Comparison of ENCODE assay signal across 27 mouse cellular contexts in genomic region chr8:88144041-88144440, GRCm38 (mm10). TPM values are rescaled to one million over a fixed set of nuclear protein-coding genes. Genes with fewer than 3 reads are reported as not detected.
DNase-seq lines count a peak whose midpoint lies in the region; ATAC-seq and TF ChIP-seq lines count a peak whose summit lies in the region.
"Had no signal": no experiment of that assay in that cellular context is flagged by ENCODE, and none has a peak within 500 bp of the region (broad histone marks: within the 10 kb centered on the region; RNA-seq: fewer than 3 reads in every experiment).

No protein-coding gene starts in this region.

- no peak overlapping the region for H3K4me2 ChIP-seq in forebrain, embryonic 14.5 days (ENCODE audit: low read length)
- H3K4me2 ChIP-seq: embryonic facial prominence, embryonic 13.5 days; embryonic facial prominence, embryonic 15.5 days; forebrain, embryonic 12.5 days; forebrain, embryonic 15.5 days had no signal

- H3K27ac ChIP-seq in MEL (ENCODE audit: control insufficient read depth, low read depth, low read length), result no peak overlapping the region
- H3K27ac ChIP-seq in forebrain, embryonic 14.5 days (ENCODE audit: low read depth, low read length), result no peak overlapping the region
- H3K27ac ChIP-seq: embryonic facial prominence, embryonic 13.5 days; embryonic facial prominence, embryonic 15.5 days; forebrain, embryonic 10.5 days; forebrain, embryonic 12.5 days; forebrain, embryonic 15.5 days had no signal

- 93% methylated on average over 5 of the region's 5 CpGs for WGBS in forebrain, embryonic 14.5 days

- no peaks in the 10 kb centered on the region for H3K27me3 ChIP-seq in MEL (ENCODE audit: control insufficient read depth in 1 of 2, insufficient read depth in 2 of 2, low read length in 2 of 2)
- no peaks in the 10 kb centered on the region for H3K27me3 ChIP-seq in forebrain, embryonic 14.5 days (replicated peaks; ENCODE audit: control insufficient read depth, insufficient read depth, low read length)
- H3K27me3 ChIP-seq: CH12.LX; embryonic facial prominence, embryonic 13.5 days; embryonic facial prominence, embryonic 15.5 days; forebrain, embryonic 12.5 days; forebrain, embryonic 15.5 days; Patski had no signal

- TF ChIP-seq EP300 in MEL (IDR thresholded peaks at IDR 0.05; ENCODE audit: low read depth in 1 of 2, low read length in 2 of 2), result 0 out of 4 replicates have a peak, but pooled peaks of 1 of the 2 experiments have one; percentile 9

- H3K36me3 ChIP-seq in MEL (ENCODE audit: control insufficient read depth in 1 of 2, insufficient read depth in 2 of 2, low read length in 2 of 2), result peaks cover 28 to 31% of the 10 kb centered on the region in 2 experiments
- H3K36me3 ChIP-seq in forebrain, embryonic 14.5 days (ENCODE audit: control insufficient read depth, insufficient read depth, low read length), result peaks cover 56% of the 10 kb centered on the region

- DNase-seq in cerebellum, adult 18-20 months, result peak; percentile 28 to 30
- DNase-seq in cerebellum, adult 11 months, result no peak
- DNase-seq in cerebellum, postnatal 36 days, result peak; percentile 29 to 33
- DNase-seq in cerebellum, postnatal 4 days (ENCODE audit: low spot score in 2 of 2), result no peak
- DNase-seq in MEL (ENCODE audit: low read depth, low spot score), result peak; percentile 79
- DNase-seq in brain, adult 2 months (ENCODE audit: low read depth, low spot score), result peak; percentile 35
- DNase-seq in forebrain, embryonic 14.5 days (ENCODE audit: low spot score), result no peak
- no peak for DNase-seq in neural tube, embryonic 10.5 days (ENCODE audit: extremely low spot score, low spot score)
- DNase-seq: adrenal gland, adult 8-10 months; adrenal gland, postnatal 14 days; adrenal gland, postnatal 36 days; B cell, adult 2 months; cerebellum, adult 11-12 months; cerebellum, adult 8-10 months; embryo, embryonic 11 days; forebrain, postnatal 0 days had no signal

- no peak for TF ChIP-seq CTCF in MEL (IDR thresholded peaks at IDR 0.05 in 2 of 3, conservative IDR thresholded peaks at IDR 0.05 in 1 of 3; ENCODE audit: control insufficient read depth in 1 of 3, insufficient read depth in 1 of 3, low read depth in 2 of 3, low read length in 3 of 3, poor library complexity in 1 of 3, severe bottlenecking in 1 of 3)

- no peak for TF ChIP-seq POLR2A in MEL (IDR thresholded peaks at IDR 0.05; ENCODE audit: control insufficient read depth in 1 of 2, insufficient read depth in 1 of 2, low read depth in 1 of 2, low read length in 2 of 2, poor library complexity in 1 of 2)

- H3K4me1 ChIP-seq in MEL (ENCODE audit: control insufficient read depth in 1 of 2, insufficient read depth in 2 of 2, low read length in 2 of 2), result peaks cover 0 to under 1% of the 10 kb centered on the region in 2 experiments; a peak in 2 of 4 replicates
- no peaks in the 10 kb centered on the region for H3K4me1 ChIP-seq in forebrain, embryonic 14.5 days (ENCODE audit: control insufficient read depth, insufficient read depth, low read length)

- TF ChIP-seq RAD21 in MEL (IDR thresholded peaks at IDR 0.05; ENCODE audit: low read depth, low read length), result no peak

- H3K9ac ChIP-seq in MEL (ENCODE audit: control insufficient read depth, low read depth, low read length, poor library complexity, severe bottlenecking), result no peak overlapping the region
- H3K9ac ChIP-seq in forebrain, embryonic 14.5 days (ENCODE audit: low read length), result no peak overlapping the region
- H3K9ac ChIP-seq: embryonic facial prominence, embryonic 13.5 days; embryonic facial prominence, embryonic 15.5 days; forebrain, embryonic 12.5 days; forebrain, embryonic 15.5 days; forebrain, postnatal 0 days had no signal

- H3K4me3 ChIP-seq in MEL (ENCODE audit: control insufficient read depth in 1 of 2, insufficient read depth in 1 of 2, low read depth in 2 of 2, low read length in 2 of 2), result no peak overlapping the region
- H3K4me3 ChIP-seq in forebrain, embryonic 14.5 days (ENCODE audit: low read depth, low read length), result no peak overlapping the region
- H3K4me3 ChIP-seq: embryonic facial prominence, embryonic 13.5 days; embryonic facial prominence, embryonic 15.5 days; erythroblast, embryonic 14.5 days; forebrain, embryonic 10.5 days; forebrain, embryonic 12.5 days; forebrain, embryonic 15.5 days had no signal

- ATAC-seq in forebrain, embryonic 14.5 days, result no peak
- ATAC-seq: activated CD4-positive, CD25-positive, alpha-beta regulatory T cell, adult 4 months; CD4-positive, CD25-positive, alpha-beta regulatory T cell, adult 4 months; forebrain, embryonic 15.5 days; forebrain, postnatal 0 days; Patski had no signal

- H3K79me2 ChIP-seq in MEL (ENCODE audit: control insufficient read depth, insufficient read depth, low read length, poor library complexity), result peaks cover 23% of the 10 kb centered on the region

- no peaks in the 10 kb centered on the region for H3K9me3 ChIP-seq in MEL (replicated peaks; ENCODE audit: insufficient read depth, low read length)
- no peaks in the 10 kb centered on the region for H3K9me3 ChIP-seq in forebrain, embryonic 14.5 days (replicated peaks; ENCODE audit: control insufficient read depth, low read length)
- H3K9me3 ChIP-seq: embryonic facial prominence, embryonic 13.5 days; embryonic facial prominence, embryonic 15.5 days; forebrain, embryonic 10.5 days; forebrain, embryonic 12.5 days; forebrain, embryonic 15.5 days; G1E had no signal

TF ChIP-seq in MEL, 35 proteins besides CTCF, POLR2A, EP300 and RAD21:
- TF ChIP-seq CHD1 (IDR thresholded peaks at IDR 0.05; ENCODE audit: low read depth, low read length) (no peak), SIN3A (IDR thresholded peaks at IDR 0.05; ENCODE audit: low read length) (no peak), RCOR1 (IDR thresholded peaks at IDR 0.05; ENCODE audit: low read depth, low read length) (no peak)

RNA-seq across cellular contexts. Expression of gene Heatr3, which starts 6.4 kb away (rescaled TPM):
- total RNA-seq in MEL (2012; rRNA removed), result 52.9 and 60.3 TPM in 2 replicates
- 10 to 100 TPM in 1 of 2 experiments, not detected in 1; 59.6 TPM for polyA plus RNA-seq in MEL (2012; ENCODE audit: insufficient read depth in 1 of 2, insufficient read length in 2 of 2, low read depth in 1 of 2, low replicate concordance in 2 of 2, missing spikeins in 1 of 2)
- 30.2 and 34.1 TPM in 2 replicates for polyA plus RNA-seq in forebrain, embryonic 14.5 days (2014; fragmentation: Nextera tagmentation; extraction: Ambion mirVana)

RNA-seq across cellular contexts. Expression of gene Cnep1r1, which starts 25.5 kb away (rescaled TPM):
- 12.1 and 12.8 TPM in 2 replicates for total RNA-seq in MEL (2012; rRNA removed)
- 10 to 100 TPM in 1 of 2 experiments, not detected in 1; 31.2 TPM for polyA plus RNA-seq in MEL (2012; ENCODE audit: insufficient read depth in 1 of 2, insufficient read length in 2 of 2, low read depth in 1 of 2, low replicate concordance in 2 of 2, missing spikeins in 1 of 2)
- polyA plus RNA-seq in forebrain, embryonic 14.5 days (2014; fragmentation: Nextera tagmentation; extraction: Ambion mirVana), result 39.1 and 43.0 TPM in 2 replicates

RNA-seq across cellular contexts. Expression of gene Tent4b, which starts 55.0 kb away (rescaled TPM):
- 25.9 and 28.7 TPM in 2 replicates for total RNA-seq in MEL (2012; rRNA removed)
- 10 to 100 TPM in 1 of 2 experiments, not detected in 1; 45.3 TPM for polyA plus RNA-seq in MEL (2012; ENCODE audit: insufficient read depth in 1 of 2, insufficient read length in 2 of 2, low read depth in 1 of 2, low replicate concordance in 2 of 2, missing spikeins in 1 of 2)
- 9.6 and 10.5 TPM in 2 replicates for polyA plus RNA-seq in forebrain, embryonic 14.5 days (2014; fragmentation: Nextera tagmentation; extraction: Ambion mirVana)

Comparison
In these comparisons a context has a peak if more than half of its experiments do, and no peak if none do; other contexts are left out.
1. DNase-seq: peak in cerebellum, adult 18-20 months (2 of 2), cerebellum, postnatal 36 days (2 of 2), MEL (single experiment) and brain, adult 2 months (single experiment); none in cerebellum, adult 11 months (single experiment), cerebellum, postnatal 4 days (0 of 2), forebrain, embryonic 14.5 days (single experiment) and neural tube, embryonic 10.5 days (single experiment).